Mouse (Mus musculus): Measurements from ENCODE around the gene Ubxn7. TPM values are rescaled to one million over a fixed set of nuclear protein-coding genes. Genes with fewer than 3 reads are reported as not detected.

The Ubxn7 gene
- polyA plus RNA-seq, 1 experiment from 2014 or later = 25.2 TPM

- H3K9me3 ChIP-seq = no peaks in the 10 kb centered on the region
- H3K27ac ChIP-seq = no peak overlapping the region
- H3K27me3 ChIP-seq = no peaks in the 10 kb centered on the region
- no peak overlapping the region for H3K4me2 ChIP-seq
- H3K36me3 ChIP-seq = peaks cover 17% of the 10 kb centered on the region
- H3K9ac ChIP-seq = no peak overlapping the region
- WGBS = 88% methylated on average over 3 of the region's 3 CpGs
- no peak for ATAC-seq (ENCODE audit: insufficient number of reproducible peaks, low FRiP score, low TSS enrichment, low read depth)
- no peaks in the 10 kb centered on the region for H3K4me1 ChIP-seq
- no peak overlapping the region for H3K4me3 ChIP-seq
These were observed 109.4 kb downstream of the Ubxn7 start for GRCm38 (mm10) chr16:32441432-32441831.

Other genes starting within 250 kb of the Ubxn7 start
- 83.1 and 89.3 TPM in 2 replicates for gene Pigx, start 232.5 kb upstream of the Ubxn7 start, polyA plus RNA-seq (2015; fragmentation: Nextera tagmentation; extraction: Ambion mirVana)
- 23.1 and 25.5 TPM in 2 replicates for gene Cep19, start 232.5 kb upstream of the Ubxn7 start, polyA plus RNA-seq (2015; fragmentation: Nextera tagmentation; extraction: Ambion mirVana)
- 21.3 and 23.0 TPM in 2 replicates for gene Nrros, start 166.7 kb upstream of the Ubxn7 start, polyA plus RNA-seq (2015; fragmentation: Nextera tagmentation; extraction: Ambion mirVana)
- gene Bex6, start 152.4 kb upstream of the Ubxn7 start, polyA plus RNA-seq (2015; fragmentation: Nextera tagmentation; extraction: Ambion mirVana) = 0.20 TPM in 1 of 2 replicates, not detected in the other
- gene Fbxo45, start 85.1 kb upstream of the Ubxn7 start, polyA plus RNA-seq (2015; fragmentation: Nextera tagmentation; extraction: Ambion mirVana) = 9.5 and 11.6 TPM in 2 replicates
- gene Wdr53, start 85.0 kb upstream of the Ubxn7 start, polyA plus RNA-seq (2015; fragmentation: Nextera tagmentation; extraction: Ambion mirVana) = 19.9 and 22.0 TPM in 2 replicates
- 0.20 TPM in 1 of 2 replicates, not detected in the other for gene Smco1, start 60.8 kb upstream of the Ubxn7 start, polyA plus RNA-seq (2015; fragmentation: Nextera tagmentation; extraction: Ambion mirVana)
- gene Rnf168, start 54.8 kb upstream of the Ubxn7 start, polyA plus RNA-seq (2015; fragmentation: Nextera tagmentation; extraction: Ambion mirVana) = 29.8 and 31.4 TPM in 2 replicates
- 0.12 and 0.46 TPM in 2 replicates for gene Tm4sf19, start 68.2 kb downstream of the Ubxn7 start, polyA plus RNA-seq (2015; fragmentation: Nextera tagmentation; extraction: Ambion mirVana)
- 19.5 and 21.5 TPM in 2 replicates for gene Tctex1d2, start 87.4 kb downstream of the Ubxn7 start, polyA plus RNA-seq (2015; fragmentation: Nextera tagmentation; extraction: Ambion mirVana)
- 46.6 and 48.5 TPM in 2 replicates for gene Pcyt1a, start 98.7 kb downstream of the Ubxn7 start, polyA plus RNA-seq (2015; fragmentation: Nextera tagmentation; extraction: Ambion mirVana)
- 0.06 and 0.12 TPM in 2 replicates for gene Slc51a, start 155.6 kb downstream of the Ubxn7 start, polyA plus RNA-seq (2015; fragmentation: Nextera tagmentation; extraction: Ambion mirVana)
- not detected in 2 replicates for gene Zdhhc19, start 164.0 kb downstream of the Ubxn7 start, polyA plus RNA-seq (2015; fragmentation: Nextera tagmentation; extraction: Ambion mirVana)

Data from limb, embryonic 15.5 days (tissue).